Mouse (Mus musculus): ENCODE results near the gene Zfp853.
A peak's percentile ranks its signal among the peaks of the same experiment; 100 is the strongest.

The Zfp853 gene

DNA sequence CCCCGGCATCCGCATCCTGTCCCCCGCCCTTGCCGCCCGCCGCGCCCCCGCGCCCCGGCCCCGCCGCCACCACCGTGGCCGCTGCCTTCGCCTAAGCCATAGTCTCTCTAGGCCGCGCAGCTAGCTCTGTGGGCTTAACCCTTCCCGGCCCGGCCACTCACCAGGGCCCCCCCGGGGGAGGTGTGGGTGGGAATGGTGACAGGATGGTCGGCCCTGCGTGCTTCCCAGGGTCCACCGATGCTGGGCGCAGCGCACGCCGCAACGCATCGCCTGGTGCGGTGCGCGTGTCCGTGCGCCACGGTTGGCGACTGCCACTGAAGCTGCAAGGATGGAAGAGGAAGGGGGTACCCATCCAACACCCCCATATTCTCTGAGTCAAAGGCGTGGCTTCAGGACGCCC is at the start of gene Zfp853:
TSS of gene Zfp853 (minus strand) at position 220 of the 400 bp plus-strand sequence.
- DNase-seq = peak; percentile 41

- DNase-seq = no peak
Observed at GRCm38 (mm10) chr5:143339603-143340002, 46.2 kb upstream of the Zfp853 start.

- DNase-seq = no peak
Observed at GRCm38 (mm10) chr5:143336559-143336958, 43.1 kb upstream of the Zfp853 start.

GRCm38 (mm10) chr5:143335089-143335460 is 41.7 kb upstream of the Zfp853 start:
- DNase-seq = no peak

DNA sequence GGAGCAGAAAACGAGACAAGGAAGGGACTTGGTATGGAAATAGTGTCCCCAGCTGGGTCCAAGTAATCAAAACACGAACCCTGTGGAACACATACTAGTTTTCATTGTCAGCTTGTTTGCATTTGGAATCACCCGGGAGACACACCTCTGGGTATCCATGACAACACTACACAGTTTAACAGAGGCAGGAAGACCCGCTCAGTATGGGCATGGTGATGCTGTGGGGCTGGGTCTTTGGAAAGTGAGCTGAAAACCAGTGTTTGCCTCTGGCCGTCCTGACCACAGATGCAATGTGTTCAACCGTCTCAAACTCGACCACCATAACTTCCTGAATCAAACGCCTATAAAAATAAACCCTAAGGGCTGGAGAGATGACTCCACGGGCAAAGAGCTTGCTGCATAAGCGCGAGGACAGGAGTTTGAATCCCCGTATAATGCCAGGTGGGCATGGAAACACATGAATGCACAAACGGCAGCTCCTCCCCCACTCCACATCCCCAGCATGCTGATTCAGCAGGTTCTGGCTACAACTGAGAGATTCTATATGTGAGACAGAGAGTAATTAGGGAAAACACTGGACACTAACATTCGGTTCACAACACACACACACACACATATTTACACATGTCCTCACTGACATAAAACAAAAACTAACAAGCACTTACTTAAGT is 41.1 kb upstream of the Zfp853 start:
- no peak for DNase-seq

DNA sequence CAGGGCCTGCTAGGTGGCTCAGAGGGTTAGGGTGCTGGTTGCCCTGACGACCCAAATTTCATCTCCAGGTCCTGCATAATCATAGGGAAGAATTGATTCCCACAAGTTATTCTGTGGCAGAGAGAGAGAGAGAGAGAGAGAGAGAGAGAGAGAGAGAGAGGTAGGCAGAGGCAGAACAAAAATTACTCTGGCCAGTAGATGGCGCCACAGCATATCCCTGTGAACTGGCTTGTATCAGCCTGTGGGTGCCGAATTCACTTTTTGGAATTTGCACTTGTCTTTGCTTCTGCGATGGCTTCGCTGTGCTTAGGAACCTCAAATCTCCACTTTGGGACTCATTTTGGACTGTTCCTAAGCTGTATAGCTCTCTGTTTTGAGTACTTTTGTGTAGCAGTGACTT is 40.4 kb upstream of the Zfp853 start:
- DNase-seq = peak; percentile 92

DNA sequence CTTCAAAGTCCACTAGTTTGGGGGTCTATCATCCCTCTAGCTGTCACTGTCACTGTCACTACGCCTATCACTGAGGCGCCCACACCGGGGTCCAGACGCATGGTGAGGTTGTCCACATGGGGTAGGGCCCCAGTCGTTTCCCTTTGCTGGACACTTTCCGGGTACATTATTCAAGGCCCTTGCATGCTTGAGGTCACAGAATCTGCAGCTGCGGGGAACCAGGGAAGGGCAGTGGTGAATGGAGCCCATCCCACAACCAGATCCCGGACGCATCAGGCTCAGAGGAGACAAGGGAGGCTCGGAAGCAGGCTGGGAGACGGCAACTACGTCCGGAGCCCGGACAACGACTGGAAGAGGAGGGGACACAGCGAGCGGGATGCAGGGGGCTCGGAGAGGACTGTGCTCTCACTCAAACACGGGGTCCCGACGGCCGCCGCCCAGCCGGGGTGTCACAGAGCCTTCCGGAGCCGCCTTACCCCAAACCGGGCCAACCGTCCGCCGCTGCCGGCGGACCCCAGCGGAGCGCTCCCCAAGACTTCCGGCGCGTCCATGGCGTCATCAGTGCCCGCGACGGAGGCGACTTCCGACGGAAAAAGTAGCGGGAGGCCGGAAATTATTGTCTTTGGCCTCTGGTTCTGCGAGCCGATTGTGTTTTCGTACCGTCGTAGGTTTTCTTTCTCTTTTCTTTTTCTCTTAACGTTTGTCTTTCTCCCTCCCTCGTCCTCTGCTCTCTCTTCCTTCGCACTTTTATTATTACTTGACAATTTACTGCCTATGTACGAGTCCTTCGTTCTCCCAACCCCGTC is 35.5 kb upstream of the Zfp853 start, which contains the start of gene Zdhhc4:
TSS of gene Zdhhc4 (minus strand) at position 567 of the 806 bp plus-strand sequence.
- peak; percentile 92 for DNase-seq

DNA sequence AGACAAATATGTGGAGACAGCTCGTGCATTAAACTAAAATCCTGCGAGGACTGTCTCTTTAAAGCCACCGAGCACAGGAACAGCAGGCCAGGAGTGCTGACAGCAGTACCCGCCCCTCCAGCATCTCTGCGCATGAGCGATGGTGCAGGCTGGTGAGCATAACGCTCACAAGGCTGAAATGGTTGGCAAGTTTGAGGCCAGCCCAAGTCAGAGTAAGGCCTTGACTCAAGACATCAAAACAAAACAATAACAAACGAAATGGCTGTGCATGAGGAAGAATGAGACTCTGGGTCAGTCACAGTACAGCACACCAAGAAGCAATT is 23.8 kb upstream of the Zfp853 start:
- DNase-seq = no peak

DNA sequence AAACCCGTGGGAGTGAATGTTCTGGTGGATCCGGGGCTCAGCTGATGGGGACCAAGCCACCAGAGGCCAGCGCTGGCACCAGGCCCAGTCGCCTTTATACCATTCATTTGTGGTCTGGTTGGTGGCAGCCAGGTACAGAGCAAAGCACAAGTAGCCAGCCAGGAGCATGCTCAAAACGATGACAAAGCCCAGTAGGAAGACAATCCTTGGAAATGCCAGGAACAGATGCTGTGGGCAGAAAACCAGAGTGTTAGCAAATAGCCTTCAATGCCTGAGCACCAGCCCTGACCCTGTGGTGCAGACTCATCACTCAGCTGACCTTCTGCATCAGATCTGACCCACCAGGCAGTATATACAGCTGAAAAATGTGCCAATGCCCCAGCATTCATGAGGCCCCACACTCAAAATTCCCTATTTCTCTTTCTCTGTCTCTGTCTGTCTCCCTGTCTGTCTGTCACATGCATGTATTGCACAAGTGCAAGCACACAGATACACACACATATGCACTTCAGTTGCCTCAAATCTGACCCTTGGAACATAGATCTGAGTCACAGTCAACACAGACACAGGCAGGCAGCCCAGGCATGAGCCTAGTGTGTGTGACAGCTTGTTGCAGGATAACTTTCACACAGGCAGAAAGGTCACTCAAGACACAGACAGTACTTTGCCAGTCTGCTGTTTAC is 23.3 kb upstream of the Zfp853 start:
- no peak for DNase-seq

DNA sequence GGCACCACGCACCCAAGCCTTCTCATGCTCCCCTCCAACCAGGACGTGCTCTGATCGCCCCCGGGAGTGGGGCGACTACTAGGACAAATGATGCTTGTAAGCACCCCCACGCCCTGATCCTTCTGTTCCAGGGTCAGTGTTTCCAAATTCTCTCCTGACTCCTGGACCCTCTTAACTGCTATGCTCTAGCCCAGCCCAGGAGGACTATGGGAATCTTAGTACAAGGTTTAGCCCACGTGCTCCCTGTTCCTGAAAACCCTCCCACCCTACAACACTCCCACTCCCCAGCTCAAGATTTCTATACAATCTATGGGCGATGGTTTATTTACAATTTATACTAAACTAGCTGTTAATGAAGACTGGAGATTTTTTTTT is 22.1 kb upstream of the Zfp853 start:
- no peak for DNase-seq

- peak; percentile 93 for DNase-seq
Observed at GRCm38 (mm10) chr5:143314730-143315513, 21.5 kb upstream of the Zfp853 start, which contains the start of gene E130309D02Rik. Gene E130309D02Rik (minus strand): TSS chr5:143315360.

DNA sequence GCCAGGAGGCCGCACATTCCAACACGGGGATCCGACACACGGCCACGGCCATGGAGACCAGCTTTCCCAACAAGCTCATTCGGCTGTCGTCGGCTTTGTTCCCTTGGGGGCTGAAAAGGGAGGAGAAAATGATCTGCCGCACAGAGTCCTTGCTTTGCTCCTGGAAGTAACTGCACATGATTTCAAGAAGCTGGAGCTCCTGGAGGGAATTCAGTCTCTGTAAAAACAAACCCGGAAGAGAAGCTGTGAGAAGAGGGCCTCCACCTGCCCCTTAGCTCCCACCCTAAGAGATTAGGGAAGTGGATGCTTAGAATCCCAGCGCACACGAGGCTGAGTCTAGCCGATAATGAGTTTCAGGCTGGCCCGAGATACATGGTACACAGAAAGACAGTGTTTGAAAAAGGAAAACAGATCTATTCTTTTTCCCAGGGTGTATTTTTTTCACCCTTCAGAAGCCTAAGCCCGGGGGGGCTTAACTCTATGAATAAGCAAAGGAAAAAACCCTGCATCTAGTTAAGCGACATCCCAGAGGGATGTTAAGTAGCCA is 20.8 kb upstream of the Zfp853 start:
- DNase-seq = no peak

GRCm38 (mm10) chr5:143311886-143312285 is 18.5 kb upstream of the Zfp853 start:
- DNase-seq = peak; percentile 88

- no peak for DNase-seq
Observed at GRCm38 (mm10) chr5:143309916-143310315, 16.5 kb upstream of the Zfp853 start.

- no peak for DNase-seq
Observed at GRCm38 (mm10) chr5:143308825-143309224, 15.4 kb upstream of the Zfp853 start.

GRCm38 (mm10) chr5:143304251-143304650 is 10.8 kb upstream of the Zfp853 start:
- DNase-seq = no peak

DNA sequence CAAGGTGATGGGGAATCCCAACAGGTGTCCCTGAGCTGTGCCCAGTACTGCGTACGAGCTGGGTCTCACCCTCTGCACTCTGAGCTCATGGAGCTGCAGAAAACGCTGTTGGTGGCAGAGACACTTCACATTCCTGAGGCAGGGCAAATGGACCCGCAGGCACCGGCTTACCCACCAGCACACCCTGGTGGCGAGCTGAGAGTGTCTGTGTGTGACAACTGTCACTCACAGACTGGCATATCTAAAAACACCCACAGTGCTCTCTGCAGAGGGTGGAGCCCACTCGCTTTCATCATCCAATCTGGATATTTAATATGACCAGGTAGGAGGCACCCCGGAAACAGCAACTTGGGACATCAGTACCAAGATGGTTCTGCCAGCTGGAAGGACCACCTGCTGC is 7.9 kb upstream of the Zfp853 start:
- DNase-seq = no peak

GRCm38 (mm10) chr5:143299686-143300085 is 6.3 kb upstream of the Zfp853 start:
- DNase-seq = peak; percentile 68

DNA sequence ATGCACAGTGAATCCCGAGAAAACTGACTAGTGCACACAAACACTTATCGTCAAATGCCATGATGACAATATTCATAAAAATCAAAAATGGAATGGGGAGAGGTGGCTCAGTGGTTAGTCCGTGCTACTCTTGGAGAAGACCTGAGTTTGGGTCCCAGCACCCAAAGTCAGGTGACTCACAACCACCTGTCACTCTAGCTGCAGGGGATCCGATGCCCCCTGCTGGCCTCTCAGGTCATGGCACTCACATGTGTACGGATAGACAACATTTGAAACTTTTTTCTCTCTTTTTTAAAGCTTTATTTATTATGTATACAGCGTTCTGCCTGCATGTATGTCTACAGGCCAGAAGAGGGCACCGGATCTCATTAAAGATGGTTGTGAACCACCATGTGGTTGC is 5.0 kb upstream of the Zfp853 start:
- no peak for DNase-seq

DNA sequence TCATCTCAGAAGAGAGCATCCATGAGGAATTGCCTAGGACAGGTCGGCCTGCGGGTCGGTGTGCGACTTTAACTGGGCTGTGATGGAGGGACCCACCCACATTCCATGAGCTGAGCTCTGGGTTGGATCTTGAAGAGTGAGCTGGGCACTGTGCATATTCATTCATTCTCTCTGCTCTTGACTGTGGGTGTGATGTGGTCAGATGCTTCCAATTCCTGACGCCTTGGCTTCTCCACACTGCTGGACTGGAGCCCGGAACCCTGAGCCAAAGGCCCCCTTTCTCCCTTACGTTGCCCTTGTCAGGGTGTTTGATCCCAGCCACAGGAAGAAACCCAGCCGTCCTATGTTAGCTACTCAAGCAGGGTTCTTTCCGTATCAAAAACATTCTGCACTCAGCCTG is 4.6 kb upstream of the Zfp853 start:
- DNase-seq = no peak

GRCm38 (mm10) chr5:143295330-143295729 is 1.9 kb upstream of the Zfp853 start:
- DNase-seq = no peak

GRCm38 (mm10) chr5:143294862-143295261 is 1.4 kb upstream of the Zfp853 start:
- no peak for DNase-seq

- no peak for DNase-seq
Observed at GRCm38 (mm10) chr5:143292879-143293278, 544 bp downstream of the Zfp853 start.
